Mouse (Mus musculus) embryonic facial prominence, embryonic 11.5 days (tissue): ENCODE data around the gene Nf1. TPM values are rescaled to one million over a fixed set of nuclear protein-coding genes. Genes with fewer than 3 reads are reported as not detected.

Experiments
- ATAC-seq: fragments of 200-750 bp; cut with Nextera tagmentation; replicated peaks from 2 replicates; pipeline ENCODE4 v1.8.0; 2017; ENCODE audit warnings: low read depth; ENCODE audit not compliant: insufficient number of reproducible peaks, low FRiP score, low TSS enrichment
- DNase-seq: peaks from one replicate; pipeline ENCODE4 v3.0.0-alpha.2; 2015; ENCODE audit warnings: low spot score
- H3K27ac ChIP-seq: fragments of 300-500 bp; sonication (generic); replicated peaks from 2 replicates; pipeline ENCODE4 v1.5.1; 2014; ENCODE audit warnings: mild to moderate bottlenecking, low read depth, low read length, control low read depth
- H3K27me3 ChIP-seq: fragments of 300-500 bp; sonication (generic); 2 replicates; pipeline ENCODE4 v1.6.1; 2014; ENCODE audit warnings: mild to moderate bottlenecking, low read length, moderate library complexity, mixed read lengths; ENCODE audit not compliant: control insufficient read depth, insufficient read depth
- H3K36me3 ChIP-seq: fragments of 300-500 bp; sonication (generic); replicated peaks from 2 replicates; pipeline ENCODE4 v1.6.1; 2014; ENCODE audit warnings: low read depth, mild to moderate bottlenecking, low read length, moderate library complexity, mixed read lengths; ENCODE audit not compliant: control insufficient read depth, insufficient read depth
- H3K4me1 ChIP-seq: fragments of 300-500 bp; sonication (generic); 2 replicates; pipeline ENCODE4 v1.6.1; 2014; ENCODE audit warnings: low read length, mixed read lengths; ENCODE audit not compliant: control insufficient read depth, insufficient read depth
- H3K4me2 ChIP-seq: fragments of 300-500 bp; sonication (generic); 2 replicates; pipeline ENCODE4 v1.6.1; 2014; ENCODE audit warnings: low read depth, mild to moderate bottlenecking, control low read depth, low read length, moderate library complexity
- H3K4me3 ChIP-seq: fragments of 300-500 bp; sonication (generic); 2 replicates; pipeline ENCODE4 v1.5.1; 2014; ENCODE audit warnings: low read depth, low read length, control low read depth
- H3K9ac ChIP-seq: fragments of 300-500 bp; sonication (generic); replicated peaks from 2 replicates; pipeline ENCODE4 v1.6.1; 2014; ENCODE audit warnings: mild to moderate bottlenecking, control low read depth, low read length
- H3K9me3 ChIP-seq: fragments of 300-500 bp; sonication (generic); replicated peaks from 2 replicates; pipeline ENCODE4 v1.6.1; 2016; ENCODE audit warnings: mild to moderate bottlenecking, low read length, inconsistent platforms, mixed read lengths; ENCODE audit not compliant: control insufficient read depth
- WGBS: fragments of 180-500 bp; shearing (Covaris S2); extraction: QIAGEN DNeasy Blood & Tissue Kit; methylation state at CpG from one replicate; pipeline ENCODE4 v1.1.7; 2014; 5-methylcytosine and 5-hydroxymethylcytosine counted together
- polyA plus RNA-seq: library from polyadenylated mRNA; unstranded; fragments of >200 nt; fragmentation: Nextera tagmentation; extraction: Ambion mirVana; gene quantifications from 2 replicates; pipeline ENCODE4 v1.2.1, GENCODE M21; 2014

The Nf1 gene
- polyA plus RNA-seq, 1 experiment from 2014 or later = 8.1 TPM

DNA sequence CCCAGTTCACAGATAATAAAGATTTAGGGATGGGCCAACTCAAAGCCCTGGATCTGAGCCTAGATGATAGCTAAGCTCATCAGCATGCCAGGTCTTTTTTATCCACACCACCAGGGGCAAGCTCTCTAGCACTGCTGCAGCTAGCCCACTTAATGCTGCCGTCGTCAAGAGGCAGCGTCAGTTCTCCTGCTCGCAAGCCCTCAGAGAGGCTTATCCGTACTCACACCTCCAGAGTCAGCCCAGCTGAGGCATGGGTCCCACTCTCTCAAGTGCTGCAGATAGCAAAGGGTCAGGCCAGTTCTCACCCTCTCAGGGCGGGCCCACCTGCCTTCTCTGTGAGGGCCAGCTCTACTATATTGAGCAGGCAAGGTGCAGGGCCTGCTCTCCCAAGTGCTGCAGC, 193.8 kb downstream of the Nf1 start:
- no peak for DNase-seq
- Histone ChIP-seq H3K27ac (no peak overlapping the region), H3K4me1 (no peaks in the 10 kb centered on the region), H3K4me3 (no peak overlapping the region), H3K27me3 (no peaks in the 10 kb centered on the region), H3K4me2 (no peak overlapping the region), H3K36me3 (peaks cover 4% of the 10 kb centered on the region; the same call in 1 of the 2 replicates), H3K9me3 (no peaks in the 10 kb centered on the region), H3K9ac (no peak overlapping the region)
- ATAC-seq = no peak
- 85% methylated on average over 6 of the region's 6 CpGs for WGBS

DNA sequence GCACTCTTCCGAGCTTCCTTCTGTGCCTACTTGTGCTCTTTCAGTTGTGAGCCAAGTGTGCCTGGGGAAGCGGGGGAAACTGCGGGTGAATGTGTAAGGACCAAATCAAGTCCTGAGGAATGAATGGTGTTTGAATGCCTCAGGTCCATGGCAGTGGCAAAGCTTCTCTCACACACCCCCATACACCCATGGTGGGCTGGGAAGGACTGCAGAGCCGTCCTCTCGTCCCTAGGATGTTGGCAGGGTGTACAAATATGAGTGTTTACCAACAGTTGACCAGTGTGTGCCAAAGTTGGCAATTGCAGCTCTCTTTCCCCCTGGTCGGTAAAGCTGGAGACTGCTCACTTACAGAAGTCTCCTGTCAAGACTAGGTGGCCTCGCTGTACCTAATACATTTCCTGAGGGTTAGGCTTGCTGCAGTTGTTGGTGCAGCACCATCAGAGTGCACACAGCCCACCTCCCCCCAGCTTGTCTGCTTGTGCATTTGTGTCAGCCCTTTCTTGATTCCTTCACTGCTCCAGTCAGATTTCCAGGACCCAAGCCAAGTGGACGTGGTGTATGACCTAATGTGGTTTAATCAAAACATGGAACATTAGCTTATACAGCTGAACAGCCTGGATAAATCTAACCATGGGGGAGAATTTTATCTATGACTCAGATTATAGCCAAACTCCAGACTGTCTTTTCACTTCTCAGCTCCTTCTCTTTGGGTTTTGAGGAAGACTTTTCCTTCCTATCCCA, 194.6 kb downstream of the Nf1 start:
- DNase-seq (no peak), ATAC-seq (no peak)
- Histone ChIP-seq H3K9ac (no peak overlapping the region), H3K4me2 (no peak overlapping the region), H3K27ac (no peak overlapping the region), H3K27me3 (no peaks in the 10 kb centered on the region), H3K9me3 (no peaks in the 10 kb centered on the region), H3K36me3 (peaks cover 4% of the 10 kb centered on the region; the same call in 1 of the 2 replicates), H3K4me1 (no peaks in the 10 kb centered on the region), H3K4me3 (no peak overlapping the region)
- 88% methylated on average over 8 of the region's 8 CpGs for WGBS

DNA sequence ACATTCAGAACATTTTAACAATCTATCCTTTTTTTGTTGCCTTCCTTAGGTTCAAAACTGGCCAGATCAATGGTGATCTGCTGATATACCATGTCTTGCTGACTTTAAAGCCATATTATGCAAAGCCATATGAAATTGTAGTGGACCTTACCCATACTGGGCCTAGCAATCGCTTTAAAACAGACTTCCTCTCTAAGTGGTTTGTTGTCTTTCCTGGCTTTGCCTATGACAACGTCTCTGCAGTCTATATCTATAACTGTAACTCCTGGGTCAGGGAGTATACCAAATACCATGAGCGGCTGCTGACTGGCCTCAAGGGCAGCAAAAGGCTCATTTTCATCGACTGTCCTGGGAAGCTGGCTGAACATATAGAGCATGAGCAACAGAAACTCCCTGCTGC, 196.1 kb downstream of the Nf1 start:
- ATAC-seq = no peak

DNA sequence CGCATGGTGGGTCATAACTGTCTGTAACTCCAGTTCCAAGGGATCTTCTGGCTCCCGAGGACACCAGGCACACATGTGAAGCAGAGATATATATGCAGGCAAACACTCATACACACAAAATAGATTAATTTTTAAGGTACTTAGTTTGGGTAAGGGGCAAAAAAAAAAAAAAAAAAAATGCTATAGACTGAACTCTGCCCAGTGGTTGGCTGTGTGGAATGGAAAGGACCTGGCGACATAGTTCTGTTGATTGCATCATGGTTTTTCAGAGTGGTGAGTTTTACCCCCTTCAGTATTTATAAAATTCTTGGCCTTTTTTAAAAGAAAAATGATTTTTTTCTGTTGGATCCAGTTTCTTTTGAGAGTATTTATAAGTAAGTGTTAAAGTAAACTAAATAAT, 196.8 kb downstream of the Nf1 start:
- peaks cover 4% of the 10 kb centered on the region; the same call in 1 of the 2 replicates for H3K36me3 ChIP-seq
- H3K4me3 ChIP-seq = no peak overlapping the region
- no peak overlapping the region for H3K9ac ChIP-seq
- H3K4me2 ChIP-seq = no peak overlapping the region
- ATAC-seq (no peak), DNase-seq (no peak)
- WGBS = 94% methylated on average over 3 of the region's 3 CpGs
- no peaks in the 10 kb centered on the region for H3K9me3 ChIP-seq
- H3K27ac ChIP-seq = no peak overlapping the region
- no peaks in the 10 kb centered on the region for H3K4me1 ChIP-seq
- H3K27me3 ChIP-seq = no peaks in the 10 kb centered on the region

More for the DNA sequence above, 196.1 kb downstream of the Nf1 start:
- Histone ChIP-seq H3K4me3 (no peak overlapping the region), H3K4me1 (no peaks in the 10 kb centered on the region), H3K9ac (no peak overlapping the region), H3K27me3 (no peaks in the 10 kb centered on the region), H3K4me2 (no peak overlapping the region), H3K27ac (no peak overlapping the region), H3K36me3 (peaks cover 4% of the 10 kb centered on the region; the same call in 1 of the 2 replicates), H3K9me3 (no peaks in the 10 kb centered on the region)
- DNase-seq = no peak
- WGBS = 89% methylated on average over 4 of the region's 4 CpGs

DNA sequence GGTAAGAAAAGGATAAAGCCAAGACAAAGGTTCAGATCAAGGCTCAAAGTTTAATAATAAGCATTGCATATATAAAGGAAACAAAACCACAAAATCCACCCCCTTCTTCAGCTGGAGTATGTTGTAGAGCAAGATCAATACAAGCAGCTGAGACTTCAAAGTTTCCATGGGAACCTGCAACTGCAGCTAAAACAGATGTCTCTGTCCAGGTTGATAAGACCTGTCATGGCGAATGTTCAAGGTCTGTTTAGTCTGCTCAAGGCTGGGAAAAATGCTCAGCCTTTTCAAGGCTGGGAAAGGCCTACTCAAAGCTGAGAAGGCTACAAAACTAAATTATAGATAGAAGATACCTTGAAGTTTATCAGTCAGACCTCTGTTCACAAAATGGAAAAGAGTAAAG, 213.1 kb downstream of the Nf1 start:
- WGBS = 82% methylated on average over 1 of the region's 1 CpGs
- ATAC-seq (no peak), DNase-seq (no peak)
- no peaks in the 10 kb centered on the region for H3K9me3 ChIP-seq
- H3K27me3 ChIP-seq = no peaks in the 10 kb centered on the region
- no peak overlapping the region for H3K4me3 ChIP-seq
- no peaks in the 10 kb centered on the region for H3K4me1 ChIP-seq
- H3K27ac ChIP-seq = no peak overlapping the region
- peaks cover 2% of the 10 kb centered on the region; the same call in 1 of the 2 replicates for H3K36me3 ChIP-seq
- H3K9ac ChIP-seq = no peak overlapping the region
- no peak overlapping the region for H3K4me2 ChIP-seq

DNA sequence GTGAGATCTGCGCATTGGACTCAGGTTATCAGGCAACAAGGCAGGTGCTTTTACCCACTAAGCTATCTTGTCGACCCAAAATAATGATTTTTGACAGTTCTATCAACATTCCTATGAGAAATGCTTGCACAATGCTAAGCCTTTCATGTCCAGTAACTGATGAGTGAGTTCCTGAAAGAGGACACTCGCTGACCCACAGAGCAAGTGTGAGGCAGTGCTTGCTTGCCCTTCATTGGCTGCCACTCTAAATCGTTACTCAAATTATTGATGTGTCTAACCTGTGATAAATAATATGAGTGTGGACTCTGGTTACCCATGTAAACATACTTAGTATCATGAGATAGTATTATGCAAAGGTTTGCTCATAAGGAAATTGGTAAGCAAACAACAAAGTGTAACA, 221.0 kb downstream of the Nf1 start:
- Histone ChIP-seq H3K9ac (no peak overlapping the region), H3K9me3 (no peaks in the 10 kb centered on the region), H3K4me3 (no peak overlapping the region), H3K27ac (no peak overlapping the region), H3K36me3 (peaks cover 3% of the 10 kb centered on the region), H3K27me3 (no peaks in the 10 kb centered on the region), H3K4me1 (no peaks in the 10 kb centered on the region), H3K4me2 (no peak overlapping the region)
- WGBS = 87% methylated on average over 4 of the region's 4 CpGs
- DNase-seq = no peak
- ATAC-seq = no peak

DNA sequence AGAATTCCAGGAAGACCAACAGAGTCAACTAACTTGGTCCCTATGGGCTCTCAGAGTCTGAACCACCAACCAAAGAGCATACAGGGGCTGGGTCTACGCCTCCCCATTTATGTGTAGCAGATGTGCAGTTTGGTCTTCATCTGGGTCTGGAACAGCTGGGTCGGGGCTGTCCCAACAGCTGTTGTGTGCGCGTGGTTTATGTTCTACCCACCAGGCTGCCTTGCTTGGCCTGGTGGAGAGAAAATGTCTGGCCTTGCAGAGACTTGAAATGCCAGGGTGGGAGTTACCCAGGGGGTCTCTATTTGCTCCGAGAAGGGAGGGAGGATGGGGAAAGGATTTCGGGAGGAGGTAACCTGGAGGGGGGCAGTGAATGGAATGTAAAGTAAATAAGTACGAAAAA, 224.0 kb downstream of the Nf1 start:
- H3K27ac ChIP-seq = no peak overlapping the region
- H3K4me2 ChIP-seq = no peak overlapping the region
- 88% methylated on average over 7 of the region's 7 CpGs for WGBS
- no peak overlapping the region for H3K9ac ChIP-seq
- no peaks in the 10 kb centered on the region for H3K4me1 ChIP-seq
- no peak overlapping the region for H3K4me3 ChIP-seq
- ATAC-seq (no peak), DNase-seq (no peak)
- H3K27me3 ChIP-seq = no peaks in the 10 kb centered on the region
- H3K36me3 ChIP-seq = peaks cover 11% of the 10 kb centered on the region
- no peaks in the 10 kb centered on the region for H3K9me3 ChIP-seq

DNA sequence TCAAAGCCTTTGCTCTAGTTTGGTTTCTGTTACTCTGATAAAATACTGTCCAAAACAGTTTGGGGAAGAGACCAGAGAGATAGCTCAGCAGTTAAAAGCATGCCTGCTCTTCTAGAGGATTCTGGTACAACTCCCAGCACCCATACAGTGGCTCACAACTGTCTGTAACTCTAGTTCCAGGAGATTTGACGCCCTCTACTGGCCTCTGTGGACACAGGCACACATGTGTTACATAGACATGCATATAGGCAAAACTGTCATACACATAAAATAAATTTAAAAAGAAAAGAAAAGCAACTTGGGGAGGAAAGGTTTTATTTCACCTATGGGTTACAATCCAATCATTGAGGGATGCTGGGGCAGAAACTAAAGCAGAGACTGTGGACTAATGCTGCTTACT, 227.5 kb downstream of the Nf1 start:
- DNase-seq (no peak), ATAC-seq (no peak)
- Histone ChIP-seq H3K27ac (no peak overlapping the region), H3K4me3 (no peak overlapping the region), H3K9ac (no peak overlapping the region), H3K9me3 (no peaks in the 10 kb centered on the region), H3K27me3 (no peaks in the 10 kb centered on the region), H3K36me3 (peaks cover 14% of the 10 kb centered on the region), H3K4me2 (no peak overlapping the region), H3K4me1 (no peaks in the 10 kb centered on the region)
- 63% methylated on average over 1 of the region's 1 CpGs for WGBS
